Mouse (Mus musculus): ENCODE results near the gene Dnajc3. TPM values are rescaled to one million over a fixed set of nuclear protein-coding genes. Genes with fewer than 3 reads are reported as not detected.
A peak's percentile ranks its signal among the peaks of the same experiment; 100 is the strongest.

Dnajc3 gene
- polyA plus RNA-seq, 1 experiment from 2014 or later: 21.8 TPM

GRCm38 (mm10) chr14:118934686-118935085 is 3.1 kb upstream of the Dnajc3 start:
- ATAC-seq (ENCODE audit: low read depth): no peak
- no peak overlapping the region for H3K4me2 ChIP-seq

GRCm38 (mm10) chr14:118936236-118936635 is 1.5 kb upstream of the Dnajc3 start:
- no peak overlapping the region for H3K4me3 ChIP-seq
- no peak for ATAC-seq (ENCODE audit: low read depth)
- H3K27me3 ChIP-seq: no peaks in the 10 kb centered on the region
- no peaks in the 10 kb centered on the region for H3K9me3 ChIP-seq
- no peak overlapping the region for H3K9ac ChIP-seq
- 66% methylated on average over 3 of the region's 3 CpGs for WGBS
- no peak overlapping the region for H3K4me2 ChIP-seq
- H3K27ac ChIP-seq (replicated peaks): no peak overlapping the region
- no peaks in the 10 kb centered on the region for H3K36me3 ChIP-seq
- peaks cover 26% of the 10 kb centered on the region for H3K4me1 ChIP-seq (replicated peaks)

More at GRCm38 (mm10) chr14:118934686-118935085, 3.1 kb upstream of the Dnajc3 start:
- Histone ChIP-seq H3K4me1 (replicated peaks) (peaks cover 17% of the 10 kb centered on the region), H3K9me3 (no peaks in the 10 kb centered on the region), H3K27ac (replicated peaks) (no peak overlapping the region), H3K4me3 (no peak overlapping the region), H3K27me3 (no peaks in the 10 kb centered on the region), H3K9ac (no peak overlapping the region), H3K36me3 (no peaks in the 10 kb centered on the region)
- WGBS: 85% methylated on average over 9 of the region's 9 CpGs

- Histone ChIP-seq H3K27ac (replicated peaks) (peak overlapping the region; percentile 89), H3K9ac (peak overlapping the region; percentile 73), H3K36me3 (no peaks in the 10 kb centered on the region), H3K9me3 (no peaks in the 10 kb centered on the region), H3K27me3 (no peaks in the 10 kb centered on the region), H3K4me2 (peak overlapping the region; percentile 69), H3K4me3 (peak overlapping the region; percentile 98), H3K4me1 (replicated peaks) (peaks cover 28% of the 10 kb centered on the region)
- peak; percentile 17; the same call in 1 of the 2 replicates for ATAC-seq (ENCODE audit: low read depth)
- 28% methylated on average over 4 of the region's 4 CpGs for WGBS
Measured at GRCm38 (mm10) chr14:118936952-118937351, 824 bp upstream of the Dnajc3 start.

GRCm38 (mm10) chr14:118938551-118938950 is 775 bp downstream of the Dnajc3 start:
- Histone ChIP-seq H3K36me3 (no peaks in the 10 kb centered on the region), H3K27me3 (no peaks in the 10 kb centered on the region), H3K9ac (peak overlapping the region; percentile 98), H3K27ac (replicated peaks) (peak overlapping the region; percentile 87; the same call in 1 of the 2 replicates), H3K4me2 (peak overlapping the region; percentile 66), H3K4me3 (peak overlapping the region; percentile 98), H3K4me1 (replicated peaks) (peaks cover 31% of the 10 kb centered on the region), H3K9me3 (no peaks in the 10 kb centered on the region)
- ATAC-seq (ENCODE audit: low read depth): no peak
- WGBS: 1% methylated on average over 7 of the region's 7 CpGs

DNA sequence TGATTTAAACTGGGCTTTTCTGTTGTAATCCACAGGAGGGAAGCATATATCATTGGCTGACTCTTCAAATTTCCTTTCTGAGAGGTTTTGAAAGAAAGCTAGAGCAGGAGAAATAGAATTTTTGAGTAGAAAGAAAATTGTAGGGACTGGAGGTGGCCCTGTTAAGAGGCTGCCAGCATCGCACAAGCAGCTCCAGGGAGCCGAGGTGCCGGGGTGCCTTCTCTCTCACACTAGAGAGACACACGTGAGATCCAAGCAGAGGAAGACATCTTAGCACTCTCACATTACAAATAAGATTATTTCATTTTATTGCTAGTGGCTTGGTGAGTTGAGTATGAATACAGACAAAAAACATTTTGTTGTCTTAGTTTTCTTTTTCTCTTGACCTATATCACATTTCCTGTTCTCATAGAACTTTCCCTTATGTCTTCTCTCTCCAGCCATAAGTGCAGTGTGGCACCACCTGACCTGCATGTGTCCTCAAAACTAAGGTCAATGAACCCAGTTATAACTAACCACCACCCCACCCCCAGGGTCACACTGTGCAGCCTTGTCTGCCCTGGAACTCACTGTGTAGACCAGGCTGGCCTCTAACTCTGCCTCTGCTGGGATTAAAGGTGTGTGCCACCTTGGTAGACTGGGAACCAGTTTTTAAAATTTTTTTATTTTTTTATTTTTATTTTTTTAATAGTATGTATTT is 3.2 kb downstream of the Dnajc3 start:
- Histone ChIP-seq H3K9me3 (no peaks in the 10 kb centered on the region), H3K36me3 (no peaks in the 10 kb centered on the region), H3K4me2 (no peak overlapping the region), H3K4me3 (no peak overlapping the region), H3K27me3 (no peaks in the 10 kb centered on the region), H3K27ac (replicated peaks) (no peak overlapping the region), H3K9ac (no peak overlapping the region), H3K4me1 (replicated peaks) (peaks cover 31% of the 10 kb centered on the region)
- no peak for ATAC-seq (ENCODE audit: low read depth)
- WGBS: 67% methylated on average over 4 of the region's 4 CpGs

GRCm38 (mm10) chr14:118942076-118942475 is 4.3 kb downstream of the Dnajc3 start:
- H3K27me3 ChIP-seq: no peaks in the 10 kb centered on the region
- 0 out of 2 replicates have a peak overlapping the region, but pooled peaks have one; percentile 52 for H3K9ac ChIP-seq
- H3K4me1 ChIP-seq (replicated peaks): peaks cover 27% of the 10 kb centered on the region
- 40% methylated on average over 12 of the region's 12 CpGs for WGBS
- H3K36me3 ChIP-seq: no peaks in the 10 kb centered on the region
- no peak overlapping the region for H3K27ac ChIP-seq (replicated peaks)
- no peak for ATAC-seq (ENCODE audit: low read depth)
- no peaks in the 10 kb centered on the region for H3K9me3 ChIP-seq
- no peak overlapping the region for H3K4me2 ChIP-seq
- H3K4me3 ChIP-seq: no peak overlapping the region

DNA sequence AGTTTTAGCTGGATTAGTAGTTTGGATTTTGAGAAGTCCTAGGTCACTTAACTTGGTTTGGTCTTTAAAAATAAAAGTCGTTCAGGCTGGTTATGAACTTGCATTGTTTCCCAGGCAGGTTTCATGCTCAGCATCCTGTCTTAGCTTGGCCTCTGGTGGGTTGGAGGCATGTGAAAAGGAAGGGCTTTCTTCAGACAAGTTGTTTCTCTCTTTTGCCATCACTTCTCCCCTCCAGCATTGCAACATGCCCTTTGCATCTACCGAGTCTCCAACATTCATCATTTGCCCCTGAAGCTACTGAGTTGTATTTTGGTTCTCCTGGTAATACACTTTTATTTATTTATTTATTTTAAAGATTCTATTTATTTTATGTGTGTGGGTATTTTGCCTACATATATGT is 6.9 kb downstream of the Dnajc3 start:
- Histone ChIP-seq H3K4me1 (replicated peaks) (peaks cover 13% of the 10 kb centered on the region), H3K4me2 (no peak overlapping the region), H3K27me3 (no peaks in the 10 kb centered on the region), H3K9me3 (no peaks in the 10 kb centered on the region), H3K36me3 (no peaks in the 10 kb centered on the region), H3K4me3 (no peak overlapping the region), H3K27ac (replicated peaks) (no peak overlapping the region), H3K9ac (no peak overlapping the region)
- no peak for ATAC-seq (ENCODE audit: low read depth)
- WGBS: 86% methylated on average over 2 of the region's 2 CpGs

DNA sequence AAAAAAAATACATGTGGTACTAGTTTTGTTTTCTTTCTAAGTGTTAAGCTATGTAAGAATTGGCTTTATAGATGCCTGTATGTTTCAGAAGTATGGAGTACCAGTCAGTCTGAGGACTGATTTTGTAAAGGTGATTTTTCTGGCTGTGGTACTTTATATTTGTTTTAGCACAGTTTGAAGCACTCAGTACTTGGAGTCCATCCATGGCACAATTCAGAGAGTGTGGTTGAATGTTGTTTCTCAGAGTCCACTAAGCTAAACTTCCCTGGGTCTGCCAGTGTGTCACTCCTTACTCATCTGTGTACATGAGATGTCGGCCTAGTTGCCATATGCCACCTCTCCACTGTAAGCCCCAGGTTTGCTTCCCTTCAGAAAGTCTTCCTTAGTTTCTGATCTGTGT is 11.1 kb downstream of the Dnajc3 start:
- no peaks in the 10 kb centered on the region for H3K9me3 ChIP-seq
- no peak for ATAC-seq (ENCODE audit: low read depth)
- no peak overlapping the region for H3K9ac ChIP-seq
- WGBS: 96% methylated on average over 1 of the region's 1 CpGs
- no peak overlapping the region for H3K4me2 ChIP-seq
- H3K27ac ChIP-seq (replicated peaks): no peak overlapping the region
- no peaks in the 10 kb centered on the region for H3K27me3 ChIP-seq
- peaks cover 4% of the 10 kb centered on the region for H3K36me3 ChIP-seq
- no peak overlapping the region for H3K4me3 ChIP-seq
- no peaks in the 10 kb centered on the region for H3K4me1 ChIP-seq (replicated peaks)

DNA sequence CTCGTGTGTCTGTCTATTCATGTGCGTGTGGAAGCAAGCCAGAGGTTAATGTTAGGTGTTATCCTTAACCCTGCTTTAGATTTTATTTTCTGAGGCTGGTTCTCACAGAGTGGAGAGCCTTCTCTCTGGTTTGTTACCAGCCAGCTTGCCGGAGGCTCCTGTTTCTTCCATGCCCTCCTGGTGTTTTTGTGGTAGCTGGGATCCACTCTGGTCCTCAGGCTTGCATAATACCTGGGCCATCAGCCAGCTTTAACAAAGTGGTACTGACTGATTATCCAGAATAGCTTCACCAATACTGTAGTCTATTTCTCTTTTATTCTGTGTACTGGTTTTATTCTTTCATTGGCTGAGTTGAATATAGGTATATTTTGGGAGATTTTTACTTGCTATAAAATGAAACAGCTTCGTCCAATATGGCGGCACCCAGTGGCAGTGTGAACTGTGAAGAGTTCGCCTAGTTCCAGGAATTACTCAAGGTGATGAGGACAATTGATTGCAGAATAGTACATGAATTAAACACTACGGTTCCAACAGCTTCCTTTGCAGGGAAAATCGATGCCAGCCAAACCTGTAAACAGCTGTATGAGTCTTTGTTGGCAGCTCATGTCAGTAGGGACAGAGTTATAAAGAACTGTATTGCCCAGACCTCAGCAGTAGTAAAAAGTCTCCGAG is 14.3 kb downstream of the Dnajc3 start:
- Histone ChIP-seq H3K27ac (replicated peaks) (no peak overlapping the region), H3K4me1 (replicated peaks) (no peaks in the 10 kb centered on the region), H3K9ac (no peak overlapping the region), H3K4me2 (no peak overlapping the region), H3K36me3 (peaks cover 21% of the 10 kb centered on the region), H3K9me3 (no peaks in the 10 kb centered on the region), H3K4me3 (no peak overlapping the region), H3K27me3 (no peaks in the 10 kb centered on the region)
- 92% methylated on average over 9 of the region's 9 CpGs for WGBS
- no peak for ATAC-seq (ENCODE audit: low read depth)

GRCm38 (mm10) chr14:118958010-118958409 is 20.2 kb downstream of the Dnajc3 start:
- no peak for ATAC-seq (ENCODE audit: low read depth)
- 84% methylated on average over 3 of the region's 3 CpGs for WGBS
- no peak overlapping the region for H3K4me3 ChIP-seq
- no peaks in the 10 kb centered on the region for H3K4me1 ChIP-seq (replicated peaks)
- H3K4me2 ChIP-seq: no peak overlapping the region
- no peak overlapping the region for H3K27ac ChIP-seq (replicated peaks)
- H3K9ac ChIP-seq: no peak overlapping the region
- H3K36me3 ChIP-seq: peaks cover 62% of the 10 kb centered on the region
- H3K27me3 ChIP-seq: no peaks in the 10 kb centered on the region
- no peaks in the 10 kb centered on the region for H3K9me3 ChIP-seq

- Histone ChIP-seq H3K36me3 (peaks cover 46% of the 10 kb centered on the region), H3K9ac (no peak overlapping the region), H3K4me1 (replicated peaks) (no peaks in the 10 kb centered on the region), H3K27ac (replicated peaks) (no peak overlapping the region), H3K9me3 (no peaks in the 10 kb centered on the region), H3K4me3 (no peak overlapping the region), H3K27me3 (no peaks in the 10 kb centered on the region), H3K4me2 (no peak overlapping the region)
- 93% methylated on average over 4 of the region's 4 CpGs for WGBS
- ATAC-seq (ENCODE audit: low read depth): no peak
Measured at GRCm38 (mm10) chr14:118965356-118966000, 27.7 kb downstream of the Dnajc3 start.

GRCm38 (mm10) chr14:118967646-118968045 is 29.9 kb downstream of the Dnajc3 start:
- 84% methylated on average over 7 of the region's 7 CpGs for WGBS
- no peak overlapping the region for H3K4me3 ChIP-seq
- no peak for ATAC-seq (ENCODE audit: low read depth)

More at GRCm38 (mm10) chr14:118967646-118968045, 29.9 kb downstream of the Dnajc3 start:
- Histone ChIP-seq H3K4me1 (replicated peaks) (no peaks in the 10 kb centered on the region), H3K27me3 (no peaks in the 10 kb centered on the region), H3K27ac (replicated peaks) (no peak overlapping the region), H3K9ac (no peak overlapping the region), H3K36me3 (peaks cover 47% of the 10 kb centered on the region), H3K4me2 (no peak overlapping the region), H3K9me3 (no peaks in the 10 kb centered on the region)
